Mouse (Mus musculus) CH12.LX (cell line): ENCODE results near the gene Fam160a1. TPM values are rescaled to one million over a fixed set of nuclear protein-coding genes. Genes with fewer than 3 reads are reported as not detected.

Experiments used
- DNase-seq: peaks from one replicate; pipeline ENCODE4 v3.0.0-alpha.2; 2013; ENCODE audit errors: extremely low read depth
- H3K27ac ChIP-seq: 2 replicates; pipeline ENCODE4 v1.5.1; 2012; ENCODE audit warnings: low read depth, mild to moderate bottlenecking, control low read depth, moderate library complexity; ENCODE audit not compliant: insufficient read depth
- H3K27me3 ChIP-seq: replicated peaks from 2 replicates; pipeline ENCODE3; 2012; ENCODE audit warnings: inconsistent platforms
- H3K36me3 ChIP-seq, 2 experiments: replicated peaks in 1 of 2; 2 replicates each; pipeline versions ENCODE3 to v1.6.1; 2012; ENCODE audit warnings: inconsistent platforms in 1 of 2, low read length in 1 of 2, mild to moderate bottlenecking in 1 of 2, mixed read lengths in 1 of 2, moderate library complexity in 1 of 2; ENCODE audit not compliant: control insufficient read depth in 1 of 2, insufficient read depth in 1 of 2
- H3K4me1 ChIP-seq, 2 experiments: 2 replicates each; pipeline ENCODE4 v1.6.1; 2012; ENCODE audit warnings: inconsistent platforms in 1 of 2, moderate library complexity in 1 of 2; ENCODE audit not compliant: insufficient read depth in 2 of 2, control insufficient read depth in 1 of 2
- H3K4me2 ChIP-seq: 2 replicates; pipeline ENCODE4 v1.6.1; 2012; ENCODE audit warnings: low read depth, mild to moderate bottlenecking, control low read depth; ENCODE audit not compliant: poor library complexity, insufficient read depth, severe bottlenecking
- H3K4me3 ChIP-seq, 3 experiments: fragments of 150-350 bp in 1 of 3; sonication (generic) in 1 of 3; replicated peaks in 1 of 3; 2 replicates each; pipeline versions ENCODE3 to v1.5.1; 2011 to 2012; ENCODE audit warnings: low read depth in 2 of 3, low read length in 2 of 3, mild to moderate bottlenecking in 2 of 3, moderate library complexity in 2 of 3, control low read depth in 1 of 3, improper control_type of control experiment in 1 of 3, inconsistent platforms in 1 of 3, mixed read lengths in 1 of 3; ENCODE audit not compliant: poor library complexity in 1 of 3
- H3K79me2 ChIP-seq: replicated peaks from 2 replicates; pipeline ENCODE4 v1.6.1; 2012; ENCODE audit warnings: mild to moderate bottlenecking, moderate library complexity; ENCODE audit not compliant: control insufficient read depth, poor library complexity, insufficient read depth, severe bottlenecking; ENCODE audit errors: extremely low read depth
- H3K9ac ChIP-seq: 2 replicates; pipeline ENCODE4 v1.6.1; 2012; ENCODE audit warnings: low read depth, mild to moderate bottlenecking, control low read depth, moderate library complexity; ENCODE audit not compliant: insufficient read depth
- H3K9me3 ChIP-seq: replicated peaks from 2 replicates; pipeline ENCODE3; 2012; ENCODE audit warnings: low read length, inconsistent platforms, mixed read lengths
- CHD2 ChIP-seq: IDR thresholded peaks from 2 replicates; pipeline ENCODE4 v1.6.1; 2011; ENCODE audit warnings: low read length, improper control_type of control experiment
- CTCF ChIP-seq, 2 experiments: IDR thresholded peaks in 1 of 2; conservative IDR thresholded peaks in 1 of 2; 2 replicates each; pipeline ENCODE4 v1.5.1; 2011 to 2012; ENCODE audit warnings: low read depth in 2 of 2, low read length in 2 of 2, improper control_type of control experiment in 1 of 2, inconsistent platforms in 1 of 2, mild to moderate bottlenecking in 1 of 2, moderate library complexity in 1 of 2
- E2F4 ChIP-seq: IDR thresholded peaks from 2 replicates; pipeline ENCODE4 v1.6.1; 2011; ENCODE audit warnings: low read depth, low read length, improper control_type of control experiment; ENCODE audit not compliant: insufficient replicate concordance
- ETS1 ChIP-seq: conservative IDR thresholded peaks from 2 replicates; pipeline ENCODE4 v1.6.1; 2012; ENCODE audit warnings: low read depth, mild to moderate bottlenecking, inconsistent platforms, low read length, improper control_type of control experiment, moderate library complexity
- HCFC1 ChIP-seq: IDR thresholded peaks from 2 replicates; pipeline ENCODE4 v1.6.1; 2012; ENCODE audit warnings: low read depth, mild to moderate bottlenecking, inconsistent platforms, low read length, improper control_type of control experiment
- JUN ChIP-seq: IDR thresholded peaks from 2 replicates; pipeline ENCODE4 v1.6.1; 2011; ENCODE audit warnings: low read depth, mild to moderate bottlenecking, low read length, improper control_type of control experiment, moderate library complexity; ENCODE audit not compliant: insufficient read depth
- KAT2A ChIP-seq: IDR thresholded peaks from 2 replicates; pipeline ENCODE4 v1.6.1; 2012; ENCODE audit warnings: low read length, improper control_type of control experiment, inconsistent platforms; ENCODE audit not compliant: insufficient replicate concordance
- MAFK ChIP-seq: IDR thresholded peaks from 2 replicates; pipeline ENCODE4 v1.6.1; 2011; ENCODE audit warnings: low read length, improper control_type of control experiment; ENCODE audit not compliant: insufficient replicate concordance
- MAX ChIP-seq: IDR thresholded peaks from 2 replicates; pipeline ENCODE4 v1.6.1; 2011; ENCODE audit warnings: low read length, improper control_type of control experiment
- MAZ ChIP-seq: IDR thresholded peaks from 2 replicates; pipeline ENCODE4 v1.6.1; 2012; ENCODE audit warnings: low read depth, mild to moderate bottlenecking, inconsistent platforms, low read length, improper control_type of control experiment, moderate library complexity
- MEF2A ChIP-seq: IDR thresholded peaks from 2 replicates; pipeline ENCODE4 v1.6.1; 2014; ENCODE audit warnings: low read depth, mild to moderate bottlenecking, inconsistent platforms, low read length, improper control_type of control experiment, borderline replicate concordance
- NRF1 ChIP-seq: IDR thresholded peaks from 2 replicates; pipeline ENCODE4 v1.6.1; 2014; ENCODE audit warnings: low read depth, mild to moderate bottlenecking, inconsistent platforms, low read length, improper control_type of control experiment, moderate library complexity
- SIN3A ChIP-seq: IDR thresholded peaks from 2 replicates; pipeline ENCODE4 v1.6.1; 2012; ENCODE audit warnings: low read length, improper control_type of control experiment, inconsistent platforms
- SMC3 ChIP-seq: IDR thresholded peaks from 2 replicates; pipeline ENCODE4 v1.6.1; 2011; ENCODE audit warnings: low read depth, low read length, improper control_type of control experiment
- USF1 ChIP-seq: IDR thresholded peaks from 2 replicates; pipeline ENCODE4 v1.6.1; 2014; ENCODE audit warnings: low read depth, mild to moderate bottlenecking, inconsistent platforms, low read length, improper control_type of control experiment
- ZC3H11A ChIP-seq: IDR thresholded peaks from 2 replicates; pipeline ENCODE4 v1.6.1; 2012; ENCODE audit warnings: low read depth, mild to moderate bottlenecking, inconsistent platforms, low read length, improper control_type of control experiment
- ZMIZ1 ChIP-seq: IDR thresholded peaks from 2 replicates; pipeline ENCODE4 v1.6.1; 2012; ENCODE audit warnings: low read depth, mild to moderate bottlenecking, inconsistent platforms, low read length, improper control_type of control experiment
- dilution Hi-C: fragments of 300-500 bp; cut with MboI; formaldehyde crosslinking; loops from 2 replicates; pipeline ENCODE4 v1.14.3; 2020; ENCODE audit warnings: low sequenced_read_pairs; ENCODE audit not compliant: extremely low pct_unique_long_range_greater_than_20kb, extremely low pct_ligation_motif_present
- in situ Hi-C: fragments of 300-500 bp; cut with MboI; formaldehyde crosslinking; loops from 3 replicates; pipeline ENCODE4 v1.14.3; 2019; ENCODE audit warnings: low sequenced_read_pairs, low pct_ligation_motif_present, low pct_unique_long_range_greater_than_20kb, mixed read lengths
- polyA plus RNA-seq: library from polyadenylated mRNA; unstranded; fragments of >175 nt; gene quantifications from 2 replicates; pipeline ENCODE4 v1.2.1, GENCODE M21; 2012; ENCODE audit warnings: low read depth; ENCODE audit not compliant: insufficient read length
- total RNA-seq, 2 experiments: library from RNA; depleted of rRNA; stranded (reverse); fragments of 300-350 nt in 1 of 2; fragments of >200 nt in 1 of 2; gene quantifications; 2 replicates each; pipeline ENCODE4 v1.2.3; 2012 to 2014

Fam160a1 gene
- total and polyA plus RNA-seq, 3 experiments = 0.17 to 0.41 (median 0.20) TPM

DNA sequence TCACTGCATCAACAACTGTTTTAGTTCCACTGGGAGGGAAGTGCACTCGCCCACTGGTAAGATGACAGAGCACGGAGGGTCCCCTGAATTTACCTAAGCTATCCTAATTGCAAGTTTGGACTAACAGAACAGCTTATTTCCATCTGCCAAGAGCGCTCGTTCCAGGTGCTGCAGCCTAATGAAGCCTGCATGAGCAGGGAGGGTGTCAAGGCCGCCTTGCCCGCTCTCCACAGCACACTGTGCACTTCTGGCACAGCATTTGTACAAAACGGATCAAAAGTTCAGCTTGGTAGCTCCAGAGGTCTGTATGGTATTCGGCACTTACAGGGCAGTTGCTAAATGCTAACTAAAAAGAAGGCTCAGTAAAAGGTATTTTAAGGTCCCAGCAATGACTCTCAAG, 30.6 kb downstream of the Fam160a1 start:
- Histone ChIP-seq H3K9ac (no peak overlapping the region), H3K4me1 (no peaks in the 10 kb centered on the region), H3K27me3 (no peaks in the 10 kb centered on the region), H3K4me2 (no peak overlapping the region), H3K9me3 (no peaks in the 10 kb centered on the region), H3K4me3 (no peak overlapping the region), H3K27ac (no peak overlapping the region), H3K79me2 (no peaks in the 10 kb centered on the region), H3K36me3 (no peaks in the 10 kb centered on the region)
- DNase-seq = no peak
- in situ Hi-C loops = no loop called here
- TF ChIP-seq CTCF (conservative IDR thresholded peaks at IDR 0.05 in 1 of 2, IDR thresholded peaks at IDR 0.05 in 1 of 2; ENCODE audit: low read depth in 2 of 2, low read length in 2 of 2) = no peak
- TF ChIP-seq SIN3A = no peak
- no peak for TF ChIP-seq JUN
- no peak for TF ChIP-seq HCFC1
- TF ChIP-seq ETS1 = no peak
- no peak for TF ChIP-seq MAZ
- no peak for TF ChIP-seq NRF1
- TF ChIP-seq CHD2 = no peak
- TF ChIP-seq USF1 = no peak
- no peak for TF ChIP-seq KAT2A
- TF ChIP-seq ZC3H11A = no peak
- dilution Hi-C loops = no loop called here

DNA sequence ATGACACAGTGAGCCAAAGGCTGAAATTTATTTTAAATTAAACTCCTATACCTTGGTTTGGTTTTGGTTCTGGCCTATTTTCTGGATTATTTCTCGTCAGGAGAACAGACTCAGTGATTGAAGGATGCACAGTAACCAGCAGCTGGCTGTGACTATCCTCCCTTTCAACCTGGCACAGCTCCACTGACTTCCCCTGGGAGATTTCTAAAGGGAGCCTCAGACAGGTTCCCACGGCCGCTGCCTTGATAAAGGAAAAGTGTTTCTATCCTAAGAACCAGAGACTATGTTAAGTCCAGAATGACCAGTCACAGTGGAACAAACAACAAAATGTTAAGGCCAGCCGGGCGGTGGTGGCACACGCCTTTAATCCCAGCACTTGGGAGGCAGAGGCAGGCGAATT, 36.2 kb downstream of the Fam160a1 start:
- H3K27me3 ChIP-seq = no peaks in the 10 kb centered on the region
- H3K9ac ChIP-seq = no peak overlapping the region
- no peaks in the 10 kb centered on the region for H3K4me1 ChIP-seq
- H3K36me3 ChIP-seq = no peaks in the 10 kb centered on the region
- no peaks in the 10 kb centered on the region for H3K9me3 ChIP-seq
- no peak for DNase-seq
- no peak overlapping the region for H3K4me3 ChIP-seq
- no peaks in the 10 kb centered on the region for H3K79me2 ChIP-seq
- in situ Hi-C loops = no loop called here
- H3K27ac ChIP-seq = no peak overlapping the region
- dilution Hi-C loops = no loop called here
- H3K4me2 ChIP-seq = no peak overlapping the region
- TF ChIP-seq ZMIZ1 (no peak), HCFC1 (no peak), MAX (no peak), MAFK (no peak), SMC3 (no peak), E2F4 (no peak), MEF2A (no peak), SIN3A (no peak)
